Mouse (Mus musculus): ENCODE data around the gene Tcp10c. TPM values are rescaled to one million over a fixed set of nuclear protein-coding genes. Genes with fewer than 3 reads are reported as not detected.
"Not testable (repeated sequence)": the region's sequence is repeated elsewhere in the genome, so short reads cannot be mapped to it uniquely, and the experiment has no call there.

The Tcp10c gene
- polyA plus RNA-seq, 1 experiment from 2014 or later = not detected

GRCm38 (mm10) chr17:13406023-13406422 is 51.7 kb downstream of the Tcp10c start:
- not testable (repeated sequence) for ATAC-seq (ENCODE audit: low FRiP score); H3K36me3 ChIP-seq (ENCODE audit: control insufficient read depth, insufficient read depth, low read length); H3K4me3 ChIP-seq (ENCODE audit: low read depth, low read length); H3K27me3 ChIP-seq (ENCODE audit: control insufficient read depth, insufficient read depth, low read length); DNase-seq (ENCODE audit: low spot score); H3K4me1 ChIP-seq (replicated peaks; ENCODE audit: control insufficient read depth, insufficient read depth, low read length); H3K9ac ChIP-seq (ENCODE audit: low read depth, low read length); H3K27ac ChIP-seq (ENCODE audit: low read depth, low read length); H3K4me2 ChIP-seq (replicated peaks; ENCODE audit: low read depth, low read length); H3K9me3 ChIP-seq (ENCODE audit: control insufficient read depth, low read length)
- 86% methylated on average over 3 of the region's 3 CpGs for WGBS

GRCm38 (mm10) chr17:13406701-13407100 is 52.3 kb downstream of the Tcp10c start:
- not testable (repeated sequence) for H3K27me3 ChIP-seq (ENCODE audit: control insufficient read depth, insufficient read depth, low read length); H3K4me2 ChIP-seq (replicated peaks; ENCODE audit: low read depth, low read length); DNase-seq (ENCODE audit: low spot score); H3K36me3 ChIP-seq (ENCODE audit: control insufficient read depth, insufficient read depth, low read length); H3K9me3 ChIP-seq (ENCODE audit: control insufficient read depth, low read length); H3K27ac ChIP-seq (ENCODE audit: low read depth, low read length); ATAC-seq (ENCODE audit: low FRiP score); H3K4me1 ChIP-seq (replicated peaks; ENCODE audit: control insufficient read depth, insufficient read depth, low read length); H3K4me3 ChIP-seq (ENCODE audit: low read depth, low read length); H3K9ac ChIP-seq (ENCODE audit: low read depth, low read length)
- 87% methylated on average over 5 of the region's 6 CpGs for WGBS

GRCm38 (mm10) chr17:13407621-13408256 is 53.4 kb downstream of the Tcp10c start:
- not testable (repeated sequence) for H3K9me3 ChIP-seq (ENCODE audit: control insufficient read depth, low read length); H3K9ac ChIP-seq (ENCODE audit: low read depth, low read length); H3K4me1 ChIP-seq (replicated peaks; ENCODE audit: control insufficient read depth, insufficient read depth, low read length); H3K27ac ChIP-seq (ENCODE audit: low read depth, low read length); H3K4me3 ChIP-seq (ENCODE audit: low read depth, low read length); H3K27me3 ChIP-seq (ENCODE audit: control insufficient read depth, insufficient read depth, low read length); DNase-seq (ENCODE audit: low spot score); H3K36me3 ChIP-seq (ENCODE audit: control insufficient read depth, insufficient read depth, low read length); H3K4me2 ChIP-seq (replicated peaks; ENCODE audit: low read depth, low read length)
- WGBS = 95% methylated on average over 3 of the region's 4 CpGs
- ATAC-seq (ENCODE audit: low FRiP score) = 0 out of 2 replicates have a peak, but pooled peaks have one; percentile 30

- H3K36me3 ChIP-seq (ENCODE audit: control insufficient read depth, insufficient read depth, low read length); H3K9ac ChIP-seq (ENCODE audit: low read depth, low read length); H3K4me1 ChIP-seq (replicated peaks; ENCODE audit: control insufficient read depth, insufficient read depth, low read length); H3K27me3 ChIP-seq (ENCODE audit: control insufficient read depth, insufficient read depth, low read length); DNase-seq (ENCODE audit: low spot score); H3K9me3 ChIP-seq (ENCODE audit: control insufficient read depth, low read length); H3K4me3 ChIP-seq (ENCODE audit: low read depth, low read length); H3K4me2 ChIP-seq (replicated peaks; ENCODE audit: low read depth, low read length); H3K27ac ChIP-seq (ENCODE audit: low read depth, low read length): not testable (repeated sequence)
- ATAC-seq (ENCODE audit: low FRiP score) = 0 out of 2 replicates have a peak, but pooled peaks have one; percentile 40
- 93% methylated on average over 10 of the region's 11 CpGs for WGBS
Observed at GRCm38 (mm10) chr17:13408257-13408633, 53.9 kb downstream of the Tcp10c start.

GRCm38 (mm10) chr17:13421022-13421591 is 66.7 kb downstream of the Tcp10c start:
- WGBS = 96% methylated on average over 9 of the region's 12 CpGs
- H3K4me3 ChIP-seq (ENCODE audit: low read depth, low read length); H3K9ac ChIP-seq (ENCODE audit: low read depth, low read length); H3K27ac ChIP-seq (ENCODE audit: low read depth, low read length); H3K9me3 ChIP-seq (ENCODE audit: control insufficient read depth, low read length); H3K4me2 ChIP-seq (replicated peaks; ENCODE audit: low read depth, low read length); DNase-seq (ENCODE audit: low spot score); ATAC-seq (ENCODE audit: low FRiP score); H3K27me3 ChIP-seq (ENCODE audit: control insufficient read depth, insufficient read depth, low read length); H3K36me3 ChIP-seq (ENCODE audit: control insufficient read depth, insufficient read depth, low read length); H3K4me1 ChIP-seq (replicated peaks; ENCODE audit: control insufficient read depth, insufficient read depth, low read length): not testable (repeated sequence)

- not testable (repeated sequence) for H3K27ac ChIP-seq (ENCODE audit: low read depth, low read length); DNase-seq (ENCODE audit: low spot score); H3K4me3 ChIP-seq (ENCODE audit: low read depth, low read length); H3K4me1 ChIP-seq (replicated peaks; ENCODE audit: control insufficient read depth, insufficient read depth, low read length); H3K9me3 ChIP-seq (ENCODE audit: control insufficient read depth, low read length); H3K36me3 ChIP-seq (ENCODE audit: control insufficient read depth, insufficient read depth, low read length); H3K27me3 ChIP-seq (ENCODE audit: control insufficient read depth, insufficient read depth, low read length); H3K9ac ChIP-seq (ENCODE audit: low read depth, low read length); H3K4me2 ChIP-seq (replicated peaks; ENCODE audit: low read depth, low read length)
- WGBS = 88% methylated on average over 5 of the region's 5 CpGs
- peak; percentile 20; the same call in 1 of the 2 replicates for ATAC-seq (ENCODE audit: low FRiP score)
Observed at GRCm38 (mm10) chr17:13422638-13423037, 68.3 kb downstream of the Tcp10c start.

- not testable (repeated sequence) for H3K4me1 ChIP-seq (replicated peaks; ENCODE audit: control insufficient read depth, insufficient read depth, low read length); H3K9ac ChIP-seq (ENCODE audit: low read depth, low read length); DNase-seq (ENCODE audit: low spot score); H3K4me2 ChIP-seq (replicated peaks; ENCODE audit: low read depth, low read length); H3K4me3 ChIP-seq (ENCODE audit: low read depth, low read length); H3K9me3 ChIP-seq (ENCODE audit: control insufficient read depth, low read length); H3K27me3 ChIP-seq (ENCODE audit: control insufficient read depth, insufficient read depth, low read length); H3K36me3 ChIP-seq (ENCODE audit: control insufficient read depth, insufficient read depth, low read length); H3K27ac ChIP-seq (ENCODE audit: low read depth, low read length)
- ATAC-seq (ENCODE audit: low FRiP score) = peak; percentile 44
- 73% methylated on average over 8 of the region's 8 CpGs for WGBS
Observed at GRCm38 (mm10) chr17:13423373-13424024, 69.1 kb downstream of the Tcp10c start.

GRCm38 (mm10) chr17:13424321-13424720 is 69.9 kb downstream of the Tcp10c start:
- not testable (repeated sequence) for H3K27me3 ChIP-seq (ENCODE audit: control insufficient read depth, insufficient read depth, low read length); DNase-seq (ENCODE audit: low spot score); H3K9ac ChIP-seq (ENCODE audit: low read depth, low read length); H3K36me3 ChIP-seq (ENCODE audit: control insufficient read depth, insufficient read depth, low read length); H3K4me2 ChIP-seq (replicated peaks; ENCODE audit: low read depth, low read length); H3K27ac ChIP-seq (ENCODE audit: low read depth, low read length); ATAC-seq (ENCODE audit: low FRiP score); H3K9me3 ChIP-seq (ENCODE audit: control insufficient read depth, low read length); H3K4me3 ChIP-seq (ENCODE audit: low read depth, low read length); H3K4me1 ChIP-seq (replicated peaks; ENCODE audit: control insufficient read depth, insufficient read depth, low read length)
- 88% methylated on average over 6 of the region's 6 CpGs for WGBS

GRCm38 (mm10) chr17:13425694-13426093 is 71.3 kb downstream of the Tcp10c start:
- H3K36me3 ChIP-seq (ENCODE audit: control insufficient read depth, insufficient read depth, low read length); H3K4me2 ChIP-seq (replicated peaks; ENCODE audit: low read depth, low read length); DNase-seq (ENCODE audit: low spot score); H3K9me3 ChIP-seq (ENCODE audit: control insufficient read depth, low read length); H3K9ac ChIP-seq (ENCODE audit: low read depth, low read length); H3K27me3 ChIP-seq (ENCODE audit: control insufficient read depth, insufficient read depth, low read length); H3K27ac ChIP-seq (ENCODE audit: low read depth, low read length); H3K4me3 ChIP-seq (ENCODE audit: low read depth, low read length); H3K4me1 ChIP-seq (replicated peaks; ENCODE audit: control insufficient read depth, insufficient read depth, low read length): not testable (repeated sequence)
- ATAC-seq (ENCODE audit: low FRiP score) = peak; percentile 25; the same call in 1 of the 2 replicates
- WGBS = 82% methylated on average over 2 of the region's 5 CpGs

Measured in hindbrain, embryonic 11.5 days (tissue).